In genomic region chr9:7837806-7838440, GRCm38 (mm10) we compare ENCODE assay signal across 8 mouse cellular contexts. TPM values are rescaled to one million over a fixed set of nuclear protein-coding genes. Genes with fewer than 3 reads are reported as not detected.
DNase-seq lines count a peak whose midpoint lies in the region; ATAC-seq and TF ChIP-seq lines count a peak whose summit lies in the region.

No protein-coding gene starts in this region.

- peak; percentile 24 for DNase-seq in kidney, adult 9 months
- no peak for DNase-seq in kidney, postnatal 25 days
- DNase-seq in G1E (ENCODE audit: low spot score) = peak; percentile 66
- DNase-seq in embryonic facial prominence, embryonic 11.5 days (ENCODE audit: low spot score) = peak; percentile 51
- peak; percentile 61 for DNase-seq in hindbrain, postnatal 0 days (ENCODE audit: low spot score)
- DNase-seq in midbrain, embryonic 14.5 days = peak; percentile 72
- DNase-seq in thymus, postnatal 4 days = no peak
- DNase-seq in urinary bladder, adult 2 months (ENCODE audit: low spot score) = no peak

- H3K4me2 ChIP-seq in embryonic facial prominence, embryonic 11.5 days (ENCODE audit: low read depth, low read length) = peak overlapping the region; percentile 67
- peak overlapping the region; percentile 83 for H3K4me2 ChIP-seq in hindbrain, postnatal 0 days (ENCODE audit: low read depth, low read length)
- peak overlapping the region; percentile 79 for H3K4me2 ChIP-seq in midbrain, embryonic 14.5 days (ENCODE audit: low read length)

- no peaks in the 10 kb centered on the region for H3K27me3 ChIP-seq in G1E (ENCODE audit: insufficient read depth, low read length)
- H3K27me3 ChIP-seq in embryonic facial prominence, embryonic 11.5 days (ENCODE audit: control insufficient read depth, insufficient read depth, low read length) = no peaks in the 10 kb centered on the region
- H3K27me3 ChIP-seq in hindbrain, postnatal 0 days (ENCODE audit: insufficient read depth, low read length) = no peaks in the 10 kb centered on the region
- no peaks in the 10 kb centered on the region for H3K27me3 ChIP-seq in midbrain, embryonic 14.5 days (ENCODE audit: control insufficient read depth, insufficient read depth, low read length)

- H3K4me1 ChIP-seq in G1E (ENCODE audit: insufficient read depth, low read depth, low read length) = peaks cover 23% of the 10 kb centered on the region
- no peaks in the 10 kb centered on the region for H3K4me1 ChIP-seq in embryonic facial prominence, embryonic 11.5 days (ENCODE audit: control insufficient read depth, insufficient read depth, low read length)
- no peaks in the 10 kb centered on the region; the same call in 1 of the 2 replicates for H3K4me1 ChIP-seq in hindbrain, postnatal 0 days (ENCODE audit: insufficient read depth, low read length)
- H3K4me1 ChIP-seq in midbrain, embryonic 14.5 days (ENCODE audit: control insufficient read depth, insufficient read depth, low read length) = peaks cover 22% of the 10 kb centered on the region

- TF ChIP-seq CTCF in G1E (IDR thresholded peaks at IDR 0.05; ENCODE audit: low read depth, low read length) = no peak
- no peak for TF ChIP-seq CTCF in hindbrain, postnatal 0 days (IDR thresholded peaks at IDR 0.05; ENCODE audit: low read depth)

- ATAC-seq in G1E (ENCODE audit: extremely low read depth, insufficient number of reproducible peaks, low FRiP score, poor library complexity, severe bottlenecking) = no peak
- ATAC-seq in embryonic facial prominence, embryonic 11.5 days (replicated peaks; ENCODE audit: insufficient number of reproducible peaks, low FRiP score, low TSS enrichment, low read depth) = peak; percentile 34
- ATAC-seq in hindbrain, postnatal 0 days = peak; percentile 16
- ATAC-seq in midbrain, embryonic 14.5 days (ENCODE audit: low FRiP score, low TSS enrichment) = peak; percentile 18

- WGBS in embryonic facial prominence, embryonic 11.5 days = 19% methylated on average over 14 of the region's 14 CpGs
- WGBS in hindbrain, postnatal 0 days = 11% methylated on average over 14 of the region's 14 CpGs
- WGBS in midbrain, embryonic 14.5 days = 10% methylated on average over 14 of the region's 14 CpGs

- H3K27ac ChIP-seq in embryonic facial prominence, embryonic 11.5 days (replicated peaks; ENCODE audit: low read depth, low read length) = peak overlapping the region; percentile 83
- peak overlapping the region; percentile 99 for H3K27ac ChIP-seq in hindbrain, postnatal 0 days
- H3K27ac ChIP-seq in midbrain, embryonic 14.5 days (replicated peaks; ENCODE audit: low read depth, low read length) = peak overlapping the region; percentile 98

- H3K36me3 ChIP-seq in G1E (replicated peaks) = peaks cover 14% of the 10 kb centered on the region
- no peaks in the 10 kb centered on the region; the same call in 1 of the 2 replicates for H3K36me3 ChIP-seq in embryonic facial prominence, embryonic 11.5 days (replicated peaks; ENCODE audit: control insufficient read depth, insufficient read depth, low read depth, low read length)
- peaks cover 4% of the 10 kb centered on the region for H3K36me3 ChIP-seq in hindbrain, postnatal 0 days (ENCODE audit: insufficient read depth, low read length)
- peaks cover 15% of the 10 kb centered on the region for H3K36me3 ChIP-seq in midbrain, embryonic 14.5 days (ENCODE audit: control insufficient read depth, insufficient read depth, low read length)

- no peaks in the 10 kb centered on the region for H3K9me3 ChIP-seq in G1E (replicated peaks)
- no peaks in the 10 kb centered on the region for H3K9me3 ChIP-seq in embryonic facial prominence, embryonic 11.5 days (replicated peaks; ENCODE audit: control insufficient read depth, low read length)
- no peaks in the 10 kb centered on the region for H3K9me3 ChIP-seq in hindbrain, postnatal 0 days (ENCODE audit: low read length)
- no peaks in the 10 kb centered on the region for H3K9me3 ChIP-seq in midbrain, embryonic 14.5 days (ENCODE audit: control insufficient read depth, low read length)

- H3K9ac ChIP-seq in embryonic facial prominence, embryonic 11.5 days (replicated peaks; ENCODE audit: low read length) = peak overlapping the region; percentile 70
- peak overlapping the region; percentile 87 for H3K9ac ChIP-seq in hindbrain, postnatal 0 days (replicated peaks; ENCODE audit: low read length)
- H3K9ac ChIP-seq in midbrain, embryonic 14.5 days (replicated peaks; ENCODE audit: low read length) = peak overlapping the region; percentile 84

- peak overlapping the region; percentile 73 for H3K4me3 ChIP-seq in G1E (ENCODE audit: low read depth, low read length)
- H3K4me3 ChIP-seq in embryonic facial prominence, embryonic 11.5 days (ENCODE audit: low read depth, low read length) = peak overlapping the region; percentile 49
- peak overlapping the region; percentile 78 for H3K4me3 ChIP-seq in hindbrain, postnatal 0 days (ENCODE audit: low read length)
- peak overlapping the region; percentile 69 for H3K4me3 ChIP-seq in midbrain, embryonic 14.5 days (replicated peaks; ENCODE audit: low read depth, low read length)

RNA-seq across cellular contexts. Expression of gene Birc2, which starts 1.1 kb away (rescaled TPM):
- 64.3 and 71.4 TPM in 2 replicates for total RNA-seq in G1E (2014; fragmentation: Nextera tagmentation)
- total RNA-seq in G1E (2017) = 46.4 and 50.9 TPM in 2 replicates
- 10.9 and 14.3 TPM in 2 replicates for polyA plus RNA-seq in G1E (2012)
- 45.9 and 50.0 TPM in 2 replicates for polyA plus RNA-seq in embryonic facial prominence, embryonic 11.5 days (2014; fragmentation: Nextera tagmentation; extraction: Ambion mirVana)
- 27.0 and 33.7 TPM in 2 replicates for total RNA-seq in hindbrain, postnatal 0 days (2014; rRNA removed)
- polyA plus RNA-seq in hindbrain, postnatal 0 days (2015; fragmentation: Nextera tagmentation; extraction: Ambion mirVana) = 28.8 and 29.5 TPM in 2 replicates
- 41.7 and 57.7 TPM in 2 replicates for polyA plus RNA-seq in midbrain, embryonic 14.5 days (2014; fragmentation: Nextera tagmentation; extraction: Ambion mirVana)
- polyA plus RNA-seq in urinary bladder, adult 2 months (2012; rRNA removed) = 23.6 and 27.7 TPM in 2 replicates

RNA-seq across cellular contexts. Expression of gene Birc3, which starts 35.1 kb away (rescaled TPM):
- total RNA-seq in G1E (2014; fragmentation: Nextera tagmentation) (71.2 and 74.7 TPM in 2 replicates), G1E (2017) (57.9 and 59.2 TPM in 2 replicates)
- 9.1 and 9.3 TPM in 2 replicates for polyA plus RNA-seq in G1E (2012)
- 6.5 and 8.6 TPM in 2 replicates for polyA plus RNA-seq in embryonic facial prominence, embryonic 11.5 days (2014; fragmentation: Nextera tagmentation; extraction: Ambion mirVana)
- total RNA-seq in hindbrain, postnatal 0 days (2014; rRNA removed) = 3.5 and 4.0 TPM in 2 replicates
- polyA plus RNA-seq in hindbrain, postnatal 0 days (2015; fragmentation: Nextera tagmentation; extraction: Ambion mirVana) = 1.4 and 1.5 TPM in 2 replicates
- polyA plus RNA-seq in midbrain, embryonic 14.5 days (2014; fragmentation: Nextera tagmentation; extraction: Ambion mirVana) = 0.51 and 2.0 TPM in 2 replicates
- polyA plus RNA-seq in urinary bladder, adult 2 months (2012; rRNA removed) = 18.2 and 21.2 TPM in 2 replicates

Comparison
In these comparisons a context has a peak if more than half of its experiments do, and no peak if none do; other contexts are left out.
1. DNase-seq: peak in kidney, adult 9 months (single experiment), G1E (single experiment), embryonic facial prominence, embryonic 11.5 days (single experiment), hindbrain, postnatal 0 days (single experiment) and midbrain, embryonic 14.5 days (single experiment); none in kidney, postnatal 25 days (0 of 2), thymus, postnatal 4 days (single experiment) and urinary bladder, adult 2 months (single experiment).
2. Peak in every context shown above with its lines, with median percentiles within 50 percentile points of each other: H3K4me3 ChIP-seq, H3K27ac ChIP-seq, H3K4me2 ChIP-seq and H3K9ac ChIP-seq.